Mouse (Mus musculus) left cerebral cortex, adult 2 months (tissue): ENCODE data around the gene Bphl. TPM values are rescaled to one million over a fixed set of nuclear protein-coding genes. Genes with fewer than 3 reads are reported as not detected.

Source experiments
- DNase-seq, 2 experiments: peaks; one replicate each; pipeline ENCODE4 v3.0.0; 2021 to 2022; ENCODE audit warnings: low spot score in 2 of 2, mixed read lengths in 1 of 2; ENCODE audit errors: extremely low spot score in 1 of 2
- H3K27ac ChIP-seq: fragments of 200-600 bp; 2 replicates; pipeline ENCODE4 v1.8.1; 2022
- H3K4me3 ChIP-seq: fragments of 200-600 bp; 2 replicates; pipeline ENCODE4 v1.8.1; 2022
- CTCF ChIP-seq: fragments of 200-600 bp; IDR thresholded peaks from 2 replicates; pipeline ENCODE4 v1.8.1; 2022; ENCODE audit warnings: antibody characterized with exemption, mild to moderate bottlenecking, moderate library complexity
- intact Hi-C: fragments of 180-260 bp; cut with DNase I; formaldehyde crosslinking; loops from one replicate; pipeline ENCODE4 v1.15.1; 2025
- total RNA-seq, 2 experiments: library from RNA; stranded (reverse); gene quantifications; 2 replicates each; pipeline ENCODE4 v1.2.3; 2021

The Bphl gene
- total RNA-seq, 2 experiments from 2014 or later, result 41.8 to 45.8 TPM

DNA sequence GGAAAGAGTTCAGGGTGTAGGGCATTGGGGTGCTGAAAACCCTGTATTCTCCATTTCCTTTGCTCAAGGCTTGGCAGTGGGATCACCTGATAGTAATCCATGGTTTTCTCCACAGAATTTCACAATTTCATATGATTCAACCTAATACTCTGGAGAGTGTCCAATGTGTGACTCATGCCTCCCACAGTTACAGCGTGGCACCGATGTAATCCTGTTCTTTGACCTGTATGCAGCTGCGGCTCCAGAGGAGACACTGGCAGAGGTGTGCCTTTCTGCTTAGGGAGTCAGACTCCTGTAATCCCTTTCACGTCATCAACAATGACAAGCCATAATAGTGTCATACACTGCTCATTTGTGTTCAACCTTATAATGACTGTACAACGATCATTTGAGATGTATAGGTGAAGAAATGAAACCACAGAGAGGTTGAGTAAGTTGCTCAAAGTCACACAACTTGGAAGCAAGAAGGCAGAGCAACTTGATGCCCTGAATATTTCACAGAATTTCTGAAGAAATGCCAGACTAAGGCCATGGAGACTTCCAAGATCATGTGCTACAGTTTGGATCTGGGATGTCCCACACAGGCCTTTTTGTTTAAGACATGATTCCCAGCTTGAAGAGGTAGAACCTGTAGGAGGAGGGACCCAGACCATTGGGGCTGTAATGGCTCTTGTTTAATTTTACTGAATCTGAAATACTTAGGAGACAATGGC is 75.1 kb downstream of the Bphl start:
- no peak for TF ChIP-seq CTCF

DNA sequence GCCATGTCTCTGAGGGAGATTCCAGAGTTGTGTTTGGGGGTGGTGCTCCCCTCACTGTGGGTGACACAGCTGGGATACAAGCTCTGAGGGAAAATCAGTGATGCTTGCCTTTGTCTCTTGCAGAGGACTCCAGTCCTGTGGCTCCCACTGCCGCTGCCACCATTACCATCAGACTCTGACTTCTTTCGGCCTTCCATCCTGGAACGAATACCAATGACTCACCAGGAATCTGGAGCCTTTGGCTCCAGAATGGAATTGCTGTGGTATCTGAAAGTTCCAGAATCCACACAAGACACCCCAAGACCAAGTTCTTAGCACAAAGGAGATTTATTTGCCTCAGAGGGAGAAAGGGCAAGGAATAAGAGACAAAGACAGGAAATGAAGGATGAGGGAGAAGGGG is 75.7 kb downstream of the Bphl start:
- no peak for TF ChIP-seq CTCF
- no peak overlapping the region for H3K27ac ChIP-seq
- DNase-seq, result no peak
- H3K4me3 ChIP-seq, result no peak overlapping the region
- intact Hi-C loops, result no loop called here

More for the DNA sequence above, 75.1 kb downstream of the Bphl start:
- Histone ChIP-seq H3K27ac (no peak overlapping the region), H3K4me3 (no peak overlapping the region)
- intact Hi-C loops, result no loop called here
- DNase-seq, result no peak

DNA sequence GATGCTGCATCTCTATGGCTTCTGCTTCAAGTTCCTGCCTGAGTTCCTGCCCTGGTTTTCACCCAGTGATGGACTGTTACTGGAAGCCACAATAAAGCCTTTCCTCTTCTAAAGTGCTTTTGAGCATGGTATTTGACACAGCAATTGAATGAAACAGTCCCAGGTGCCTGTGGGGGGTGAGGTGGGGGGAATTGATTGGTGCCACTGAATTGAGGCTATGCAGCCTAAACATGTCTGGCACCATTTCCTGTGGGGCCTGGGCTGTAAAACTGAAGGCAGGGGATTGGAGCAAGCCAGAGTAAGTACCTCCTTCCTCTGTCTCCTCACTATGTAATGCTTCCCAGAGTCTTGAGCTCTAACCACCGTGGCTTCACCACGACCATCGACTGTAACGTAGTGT is 77.3 kb downstream of the Bphl start:
- Histone ChIP-seq H3K4me3 (no peak overlapping the region), H3K27ac (no peak overlapping the region)
- DNase-seq, result no peak
- no peak for TF ChIP-seq CTCF
- intact Hi-C loops, result no loop called here

DNA sequence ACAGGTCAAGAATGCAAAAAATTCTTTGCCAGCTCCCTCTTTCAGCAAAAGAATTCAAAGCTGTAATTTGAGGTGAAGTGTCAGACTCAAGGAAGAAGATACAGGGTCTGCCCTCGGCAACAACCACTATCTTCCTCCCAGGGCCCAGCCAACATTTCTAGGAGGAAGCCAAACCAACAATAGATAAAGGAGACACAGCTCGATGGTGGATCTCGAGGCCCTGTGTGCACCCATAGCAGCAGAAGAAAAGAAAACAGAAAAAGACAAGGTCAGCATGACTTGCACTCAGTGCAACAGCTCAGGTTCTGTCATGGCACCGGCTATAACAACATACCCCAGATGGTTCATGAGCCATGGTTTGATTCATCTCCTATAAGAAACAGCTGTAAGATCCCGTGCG is 79.1 kb downstream of the Bphl start:
- no peak for TF ChIP-seq CTCF
- DNase-seq, result no peak
- intact Hi-C loops, result no loop called here
- no peak overlapping the region for H3K27ac ChIP-seq
- H3K4me3 ChIP-seq, result no peak overlapping the region

DNA sequence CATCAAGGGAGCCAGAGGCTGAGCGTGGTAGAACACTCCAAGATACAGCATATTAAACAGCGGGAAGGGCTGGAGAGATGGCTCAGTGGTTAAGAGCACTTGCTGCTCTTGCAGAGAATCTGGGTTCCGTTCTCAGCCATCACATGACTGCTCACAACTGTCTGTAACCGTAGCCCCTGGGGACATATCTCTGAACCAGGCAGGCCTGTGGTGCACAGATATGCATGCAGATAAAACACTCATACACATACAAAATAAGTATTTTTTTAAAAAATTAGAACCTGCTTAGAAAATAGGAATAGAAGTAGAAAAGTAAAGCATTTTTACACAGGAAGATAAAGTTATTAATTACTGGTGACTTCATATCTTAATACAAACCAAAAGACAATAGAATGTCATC is 81.4 kb downstream of the Bphl start:
- Histone ChIP-seq H3K27ac (no peak overlapping the region), H3K4me3 (no peak overlapping the region)
- intact Hi-C loops, result no loop called here
- DNase-seq, result no peak
- TF ChIP-seq CTCF, result no peak

DNA sequence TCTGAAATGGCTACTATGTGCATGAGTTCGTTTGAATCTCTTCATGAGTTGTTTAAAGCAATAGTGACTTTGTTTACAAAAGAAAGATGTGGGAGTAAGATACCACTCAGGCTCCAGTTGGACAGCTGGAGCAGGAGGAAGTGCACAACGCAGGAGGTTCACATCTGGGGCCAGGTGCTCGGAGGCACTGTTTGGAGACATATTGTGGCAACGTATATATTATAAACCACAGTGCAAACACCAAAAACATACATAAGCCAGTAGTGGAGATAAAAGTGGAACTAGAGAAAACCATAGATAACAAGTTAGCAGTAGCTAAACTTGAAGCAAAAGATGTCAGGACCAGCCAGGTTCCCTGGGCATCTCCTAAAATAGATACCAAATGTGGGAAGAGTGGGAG is 82.0 kb downstream of the Bphl start:
- TF ChIP-seq CTCF, result no peak
- Histone ChIP-seq H3K27ac (no peak overlapping the region), H3K4me3 (no peak overlapping the region)
- intact Hi-C loops, result no loop called here
- no peak for DNase-seq

DNA sequence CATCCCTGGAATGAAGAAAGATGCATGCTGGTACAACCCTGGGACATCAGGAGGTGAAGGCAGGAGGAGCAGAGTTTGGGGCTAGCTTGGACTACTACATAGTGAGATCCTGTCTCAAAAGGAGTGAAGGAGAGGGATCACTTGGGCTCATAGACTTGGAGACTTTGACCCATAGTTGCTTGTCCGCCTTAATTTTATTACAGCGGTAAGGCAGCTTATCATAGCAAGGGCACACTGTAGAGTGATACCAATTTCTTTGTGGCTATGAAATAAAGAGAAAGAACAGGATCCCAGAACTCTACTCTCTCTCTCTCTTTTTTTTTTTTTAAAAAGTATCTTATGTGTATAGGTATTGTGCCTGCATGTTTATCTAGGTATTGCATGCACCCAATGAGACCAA is 83.1 kb downstream of the Bphl start:
- no peak overlapping the region for H3K4me3 ChIP-seq
- no peak for TF ChIP-seq CTCF
- no peak for DNase-seq
- H3K27ac ChIP-seq, result no peak overlapping the region
- intact Hi-C loops, result no loop called here

Other genes starting within 250 kb of the Bphl start
- gene Serpinb6e, start 194.2 kb upstream of the Bphl start, total RNA-seq, result not detected
- under 1 TPM; 0.37 to 0.70 TPM for gene Serpinb6c, start 131.9 kb upstream of the Bphl start, total RNA-seq
- 1 to 10 TPM; 5.0 to 7.6 TPM for gene Nqo2, start 72.9 kb upstream of the Bphl start, total RNA-seq
- 1 to 10 TPM; 5.8 to 6.9 TPM for gene Ripk1, start 35.2 kb upstream of the Bphl start, total RNA-seq
- gene Serpinb6a, start 34.8 kb upstream of the Bphl start, total RNA-seq, result 10 to 100 TPM; 31.9 to 37.3 TPM
- gene Tubb2a, start 40.4 kb downstream of the Bphl start, total RNA-seq, result 100 to 1,000 TPM; 768 to 774 TPM
- gene Tubb2b, start 92.9 kb downstream of the Bphl start, total RNA-seq, result 100 to 1,000 TPM; 153 to 177 TPM
- gene Psmg4, start 125.4 kb downstream of the Bphl start, total RNA-seq, result 10 to 100 TPM; 19.4 to 20.6 TPM